Mouse (Mus musculus) midbrain, postnatal 0 days (tissue): Measurements from ENCODE around the gene Jup. TPM values are rescaled to one million over a fixed set of nuclear protein-coding genes. Genes with fewer than 3 reads are reported as not detected.
A peak's percentile ranks its signal among the peaks of the same experiment; 100 is the strongest.

ENCODE experiments used
- ATAC-seq: fragments of 200-750 bp; cut with Nextera tagmentation; 2 replicates; pipeline ENCODE4 v1.8.0; 2017; ENCODE audit warnings: moderate number of reproducible peaks, mild to moderate bottlenecking, moderate TSS enrichment, moderate library complexity; ENCODE audit not compliant: low FRiP score
- DNase-seq: peaks from one replicate; pipeline ENCODE4 v3.0.0-alpha.2; 2015; ENCODE audit warnings: low spot score
- H3K27ac ChIP-seq: fragments of 300-500 bp; sonication (generic); 2 replicates; pipeline ENCODE4 v1.5.1; 2014; ENCODE audit warnings: low read depth, mild to moderate bottlenecking, low read length, mixed read lengths
- H3K27me3 ChIP-seq: fragments of 300-500 bp; sonication (generic); 2 replicates; pipeline ENCODE4 v1.6.1; 2014; ENCODE audit warnings: low read length, control low read depth, mixed read lengths; ENCODE audit not compliant: insufficient read depth
- H3K36me3 ChIP-seq: fragments of 300-500 bp; sonication (generic); 2 replicates; pipeline ENCODE4 v1.6.1; 2014; ENCODE audit warnings: low read length, control low read depth, mixed read lengths; ENCODE audit not compliant: insufficient read depth
- H3K4me1 ChIP-seq: fragments of 300-500 bp; sonication (generic); 2 replicates; pipeline ENCODE4 v1.6.1; 2014; ENCODE audit warnings: mild to moderate bottlenecking, control low read depth, antibody characterized with exemption, low read length, mixed read lengths; ENCODE audit not compliant: insufficient read depth
- H3K4me2 ChIP-seq: fragments of 300-500 bp; sonication (generic); 2 replicates; pipeline ENCODE4 v1.6.1; 2014; ENCODE audit warnings: low read depth, mild to moderate bottlenecking, low read length, mixed read lengths; ENCODE audit not compliant: poor library complexity, severe bottlenecking
- H3K4me3 ChIP-seq: fragments of 300-500 bp; sonication (generic); 2 replicates; pipeline ENCODE4 v1.5.1; 2014; ENCODE audit warnings: low read depth, mild to moderate bottlenecking, low read length, moderate library complexity
- H3K9ac ChIP-seq: fragments of 300-500 bp; sonication (generic); replicated peaks from 2 replicates; pipeline ENCODE4 v1.6.1; 2014; ENCODE audit warnings: mild to moderate bottlenecking, low read length, moderate library complexity, mixed read lengths; ENCODE audit not compliant: poor library complexity, severe bottlenecking
- H3K9me3 ChIP-seq: fragments of 300-500 bp; sonication (generic); 2 replicates; pipeline ENCODE4 v1.6.1; 2016; ENCODE audit warnings: low read length, control low read depth
- CTCF ChIP-seq: IDR thresholded peaks from 2 replicates; pipeline ENCODE4 v1.5.1; 2016; ENCODE audit warnings: antibody characterized with exemption, mild to moderate bottlenecking
- WGBS: fragments of 180-500 bp; shearing (Covaris S2); extraction: QIAGEN DNeasy Blood & Tissue Kit; methylation state at CpG from one replicate; pipeline ENCODE4 v1.1.7; 2014; 5-methylcytosine and 5-hydroxymethylcytosine counted together
- polyA plus RNA-seq: library from polyadenylated mRNA; unstranded; fragments of >200 nt; fragmentation: Nextera tagmentation; extraction: Ambion mirVana; gene quantifications from 2 replicates; pipeline ENCODE4 v1.2.1, GENCODE M21; 2015
- total RNA-seq: library from RNA; depleted of rRNA; stranded (reverse); fragments of >200 nt; gene quantifications from 2 replicates; pipeline ENCODE4 v1.2.3, GENCODE M21; 2014

The Jup gene
- total and polyA plus RNA-seq, 2 experiments from 2014 or later, result 69.7 to 156 TPM

- no peaks in the 10 kb centered on the region for H3K27me3 ChIP-seq
- no peak overlapping the region for H3K4me3 ChIP-seq
- no peak for DNase-seq
- no peak overlapping the region for H3K9ac ChIP-seq
- no peak overlapping the region for H3K4me2 ChIP-seq
- no peak overlapping the region for H3K27ac ChIP-seq
- 19% methylated on average over 9 of the region's 9 CpGs for WGBS
- peaks cover 19% of the 10 kb centered on the region for H3K36me3 ChIP-seq
- no peak for ATAC-seq
- no peaks in the 10 kb centered on the region for H3K9me3 ChIP-seq
- H3K4me1 ChIP-seq, result peaks cover 3% of the 10 kb centered on the region; the same call in 1 of the 2 replicates
- no peak for TF ChIP-seq CTCF
These were observed 38.2 kb upstream of the Jup start for GRCm38 (mm10) chr11:100435678-100436246.

- no peak for TF ChIP-seq CTCF
- Histone ChIP-seq H3K27me3 (no peaks in the 10 kb centered on the region), H3K9ac (no peak overlapping the region), H3K4me1 (no peaks in the 10 kb centered on the region), H3K9me3 (no peaks in the 10 kb centered on the region), H3K27ac (no peak overlapping the region), H3K36me3 (peaks cover 21% of the 10 kb centered on the region), H3K4me2 (no peak overlapping the region), H3K4me3 (no peak overlapping the region)
- DNase-seq (no peak), ATAC-seq (no peak)
- WGBS, result 97% methylated on average over 5 of the region's 5 CpGs
These were observed 34.4 kb upstream of the Jup start for GRCm38 (mm10) chr11:100432002-100432401.

DNA sequence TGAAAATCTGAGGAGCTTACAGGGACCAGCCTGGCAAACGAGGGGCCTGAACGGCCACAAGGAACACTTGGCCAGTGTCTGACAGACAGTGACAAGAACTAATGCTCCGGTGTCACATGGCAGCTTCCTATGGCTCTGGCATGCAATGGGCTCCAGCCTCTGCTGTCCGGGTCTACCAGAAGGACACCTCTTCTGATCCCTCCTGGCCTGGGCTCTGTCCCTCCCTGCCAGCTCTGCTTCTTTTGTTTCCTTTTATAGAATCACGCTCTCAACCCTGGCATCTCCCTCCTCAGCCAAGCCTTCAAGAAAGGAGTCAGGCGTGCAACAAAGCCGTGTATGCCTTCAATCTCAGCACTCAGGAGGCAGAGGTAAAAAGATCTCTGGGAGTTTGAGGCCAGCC lies 32.5 kb upstream of the Jup start:
- no peak overlapping the region for H3K4me2 ChIP-seq

GRCm38 (mm10) chr11:100428612-100429199 lies 31.1 kb upstream of the Jup start:
- ATAC-seq (no peak), DNase-seq (peak; percentile 47)
- Histone ChIP-seq H3K4me1 (no peaks in the 10 kb centered on the region), H3K4me3 (no peak overlapping the region), H3K27ac (no peak overlapping the region), H3K36me3 (peaks cover 10% of the 10 kb centered on the region), H3K4me2 (no peak overlapping the region), H3K9ac (no peak overlapping the region), H3K27me3 (no peaks in the 10 kb centered on the region), H3K9me3 (no peaks in the 10 kb centered on the region)
- WGBS, result 58% methylated on average over 9 of the region's 9 CpGs
- no peak for TF ChIP-seq CTCF

More for the DNA sequence above, 32.5 kb upstream of the Jup start:
- 81% methylated on average over 7 of the region's 7 CpGs for WGBS
- DNase-seq (no peak), ATAC-seq (no peak)
- Histone ChIP-seq H3K36me3 (peaks cover 13% of the 10 kb centered on the region), H3K4me1 (no peaks in the 10 kb centered on the region), H3K4me3 (no peak overlapping the region), H3K9me3 (no peaks in the 10 kb centered on the region), H3K27me3 (no peaks in the 10 kb centered on the region), H3K9ac (no peak overlapping the region), H3K27ac (no peak overlapping the region)
- TF ChIP-seq CTCF, result no peak

DNA sequence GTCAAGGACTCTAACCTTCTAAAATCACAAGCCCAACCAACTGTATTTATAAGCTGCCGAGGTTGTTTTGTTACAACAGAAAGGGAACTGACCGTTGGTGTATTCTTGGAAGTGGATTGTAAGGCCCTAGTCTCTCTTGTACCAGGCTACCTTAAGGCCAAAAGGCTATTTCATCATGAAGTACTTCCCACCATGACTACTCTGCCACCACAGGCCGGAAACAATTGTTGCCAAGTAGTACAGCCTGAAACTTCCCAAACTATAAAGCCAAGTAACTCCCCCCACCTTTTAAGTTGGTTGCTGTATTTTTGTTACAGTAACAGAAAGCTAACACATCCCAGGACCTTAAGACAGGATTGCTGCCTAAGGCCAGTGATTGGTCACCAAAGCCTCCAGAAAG lies 29.3 kb upstream of the Jup start:
- no peak overlapping the region for H3K9ac ChIP-seq
- no peak overlapping the region for H3K4me3 ChIP-seq
- H3K27me3 ChIP-seq, result no peaks in the 10 kb centered on the region
- no peak overlapping the region for H3K27ac ChIP-seq
- no peak overlapping the region for H3K4me2 ChIP-seq
- no peak for TF ChIP-seq CTCF
- DNase-seq (no peak), ATAC-seq (no peak)
- peaks cover 10% of the 10 kb centered on the region for H3K36me3 ChIP-seq
- no peaks in the 10 kb centered on the region for H3K4me1 ChIP-seq
- H3K9me3 ChIP-seq, result no peaks in the 10 kb centered on the region
- WGBS, result 89% methylated on average over 3 of the region's 3 CpGs

GRCm38 (mm10) chr11:100425851-100426250 lies 28.3 kb upstream of the Jup start:
- Histone ChIP-seq H3K4me2 (no peak overlapping the region), H3K4me1 (no peaks in the 10 kb centered on the region), H3K9me3 (no peaks in the 10 kb centered on the region), H3K9ac (no peak overlapping the region), H3K4me3 (no peak overlapping the region), H3K27ac (no peak overlapping the region), H3K36me3 (peaks cover 7% of the 10 kb centered on the region), H3K27me3 (no peaks in the 10 kb centered on the region)
- DNase-seq (peak; percentile 69), ATAC-seq (no peak)
- peak; percentile 71 for TF ChIP-seq CTCF
- WGBS, result 35% methylated on average over 7 of the region's 7 CpGs
